Mouse (Mus musculus): ENCODE measurements around the gene Gm49368. TPM values are rescaled to one million over a fixed set of nuclear protein-coding genes. Genes with fewer than 3 reads are reported as not detected.

Gm49368 gene
- total and polyA plus RNA-seq, 3 experiments = 0.23 TPM; not detected in 2

DNA sequence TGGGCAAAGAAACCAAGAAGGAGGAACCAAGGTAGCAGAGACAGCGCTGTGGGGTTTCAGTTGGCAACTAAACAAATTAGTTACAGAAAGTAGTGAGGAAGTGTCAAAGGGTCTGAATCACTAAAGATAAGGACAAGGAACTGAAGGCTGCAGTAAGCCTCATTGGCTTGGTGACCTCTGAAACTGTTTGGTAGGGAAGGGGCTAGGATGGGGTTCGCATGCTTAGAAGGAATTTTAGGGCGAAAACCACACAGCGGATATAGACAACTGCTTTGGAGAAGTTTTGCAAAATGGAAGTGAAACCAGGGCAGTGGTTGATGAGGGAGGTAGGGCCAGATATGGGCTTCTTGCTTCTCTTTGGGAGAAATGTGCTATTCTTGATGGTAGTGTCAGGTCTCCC lies 13.7 kb upstream of the Gm49368 start:
- Histone ChIP-seq H3K9ac (ENCODE audit: low read depth, low read length) (no peak overlapping the region), H3K4me1 (ENCODE audit: control insufficient read depth, insufficient read depth, low read length) (no peaks in the 10 kb centered on the region), H3K27ac (no peak overlapping the region), H3K79me2 (replicated peaks; ENCODE audit: control insufficient read depth, insufficient read depth, low read length) (no peaks in the 10 kb centered on the region), H3K27me3 (ENCODE audit: control insufficient read depth, insufficient read depth, low read length) (no peaks in the 10 kb centered on the region), H3K4me3 (no peak overlapping the region), H3K36me3 (ENCODE audit: control insufficient read depth, insufficient read depth, low read length) (no peaks in the 10 kb centered on the region; the same call in 1 of the 2 replicates)
- peak in 1 of 2 experiments; percentile 28 for DNase-seq
- no peak for TF ChIP-seq POLR2A (IDR thresholded peaks at IDR 0.05; ENCODE audit: insufficient read depth, low read depth, low read length)
- 83% methylated on average over 4 of the region's 4 CpGs for WGBS
- intact Hi-C loops (cut with DNase I) = no loop called here

DNA sequence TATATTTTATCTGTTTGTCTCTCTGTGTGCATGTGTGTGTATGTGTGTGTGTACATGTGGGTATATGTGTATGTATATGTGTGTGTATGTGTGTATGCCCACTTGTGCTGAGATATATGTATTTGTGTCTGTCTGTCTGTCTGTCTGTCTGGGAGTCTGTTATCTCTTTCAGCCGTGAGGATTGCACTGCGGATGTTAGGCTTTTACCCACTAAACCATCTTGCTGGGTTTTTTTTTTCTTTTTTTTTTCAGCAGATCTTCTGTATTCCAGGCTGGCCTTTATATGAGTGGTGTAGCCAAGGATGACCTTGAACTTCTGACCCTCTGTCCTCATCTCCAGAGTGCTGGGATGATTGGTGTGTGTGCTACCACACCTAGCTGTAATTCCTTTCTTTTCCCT lies 13.2 kb upstream of the Gm49368 start:
- no peak for DNase-seq
- intact Hi-C loops (cut with DNase I) = no loop called here
- H3K4me3 ChIP-seq = no peak overlapping the region
- H3K27me3 ChIP-seq (ENCODE audit: control insufficient read depth, insufficient read depth, low read length) = no peaks in the 10 kb centered on the region
- 70% methylated on average over 2 of the region's 2 CpGs for WGBS
- TF ChIP-seq CTCF (IDR thresholded peaks at IDR 0.05) (no peak), EP300 (IDR thresholded peaks at IDR 0.05; ENCODE audit: insufficient read depth, low read depth, low read length) (no peak), POLR2A (IDR thresholded peaks at IDR 0.05; ENCODE audit: insufficient read depth, low read depth, low read length) (no peak)
- H3K27ac ChIP-seq = no peak overlapping the region
- H3K4me1 ChIP-seq (ENCODE audit: control insufficient read depth, insufficient read depth, low read length) = no peaks in the 10 kb centered on the region
- H3K79me2 ChIP-seq (replicated peaks; ENCODE audit: control insufficient read depth, insufficient read depth, low read length) = no peaks in the 10 kb centered on the region
- H3K36me3 ChIP-seq (ENCODE audit: control insufficient read depth, insufficient read depth, low read length) = no peaks in the 10 kb centered on the region; the same call in 1 of the 2 replicates
- H3K9ac ChIP-seq (ENCODE audit: low read depth, low read length) = no peak overlapping the region

DNA sequence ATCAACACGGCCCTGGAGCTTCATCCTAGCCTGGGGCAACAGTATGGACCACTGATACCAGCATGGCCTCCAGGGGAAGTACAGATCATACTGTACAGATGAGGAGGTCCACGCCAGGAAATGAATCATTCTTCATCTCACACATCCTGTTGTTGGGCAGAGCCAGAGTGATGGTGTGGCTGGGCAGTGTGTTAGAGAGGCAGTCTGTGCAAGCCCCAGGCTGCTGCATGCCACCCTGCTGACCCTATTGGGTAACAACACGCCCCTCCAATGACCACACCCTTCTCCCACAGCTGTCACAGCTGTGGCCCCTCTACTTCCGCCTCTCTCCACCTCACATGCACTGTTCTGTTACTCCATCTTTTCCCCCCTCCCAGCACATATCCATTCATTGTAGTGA lies 11.7 kb upstream of the Gm49368 start:
- peak in 1 of 2 experiments; percentile 44 for DNase-seq
- Histone ChIP-seq H3K27ac (no peak overlapping the region), H3K27me3 (ENCODE audit: control insufficient read depth, insufficient read depth, low read length) (no peaks in the 10 kb centered on the region), H3K36me3 (ENCODE audit: control insufficient read depth, insufficient read depth, low read length) (no peaks in the 10 kb centered on the region), H3K79me2 (replicated peaks; ENCODE audit: control insufficient read depth, insufficient read depth, low read length) (no peaks in the 10 kb centered on the region), H3K4me3 (no peak overlapping the region), H3K9ac (ENCODE audit: low read depth, low read length) (no peak overlapping the region), H3K4me1 (ENCODE audit: control insufficient read depth, insufficient read depth, low read length) (no peaks in the 10 kb centered on the region)
- 43% methylated on average over 4 of the region's 4 CpGs for WGBS
- intact Hi-C loops (cut with DNase I) = no loop called here
- TF ChIP-seq CTCF (IDR thresholded peaks at IDR 0.05) = no peak
- no peak for TF ChIP-seq EP300 (IDR thresholded peaks at IDR 0.05; ENCODE audit: insufficient read depth, low read depth, low read length)
- TF ChIP-seq POLR2A (IDR thresholded peaks at IDR 0.05; ENCODE audit: insufficient read depth, low read depth, low read length) = no peak

DNA sequence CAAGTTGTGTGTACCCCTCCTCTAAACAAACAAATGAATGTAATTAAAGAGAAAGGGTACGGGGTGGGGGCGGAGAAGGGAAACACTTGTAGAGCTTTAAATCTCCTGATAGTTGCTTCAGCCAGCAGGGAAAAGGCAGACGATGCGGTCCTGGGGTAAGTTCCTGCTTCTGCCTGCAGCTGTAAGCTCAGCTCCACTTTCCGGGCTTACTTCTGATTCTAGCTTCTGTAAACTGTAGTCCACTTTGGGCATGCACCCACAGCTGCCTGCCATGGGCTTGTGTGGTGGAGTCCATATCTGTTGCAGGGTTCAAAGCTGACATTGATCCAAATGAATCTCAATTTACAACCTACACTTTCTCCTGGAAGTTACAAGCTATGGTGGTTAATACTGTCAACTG lies 9.4 kb upstream of the Gm49368 start:
- Histone ChIP-seq H3K4me3 (no peak overlapping the region), H3K4me1 (ENCODE audit: control insufficient read depth, insufficient read depth, low read length) (peaks cover 1% of the 10 kb centered on the region), H3K9ac (ENCODE audit: low read depth, low read length) (no peak overlapping the region), H3K27ac (no peak overlapping the region), H3K36me3 (ENCODE audit: control insufficient read depth, insufficient read depth, low read length) (no peaks in the 10 kb centered on the region), H3K27me3 (ENCODE audit: control insufficient read depth, insufficient read depth, low read length) (no peaks in the 10 kb centered on the region), H3K79me2 (replicated peaks; ENCODE audit: control insufficient read depth, insufficient read depth, low read length) (no peaks in the 10 kb centered on the region)
- no peak for DNase-seq
- WGBS = 74% methylated on average over 5 of the region's 5 CpGs
- TF ChIP-seq CTCF (IDR thresholded peaks at IDR 0.05) (no peak), EP300 (IDR thresholded peaks at IDR 0.05; ENCODE audit: insufficient read depth, low read depth, low read length) (no peak), POLR2A (IDR thresholded peaks at IDR 0.05; ENCODE audit: insufficient read depth, low read depth, low read length) (no peak)
- intact Hi-C loops (cut with DNase I) = no loop called here

DNA sequence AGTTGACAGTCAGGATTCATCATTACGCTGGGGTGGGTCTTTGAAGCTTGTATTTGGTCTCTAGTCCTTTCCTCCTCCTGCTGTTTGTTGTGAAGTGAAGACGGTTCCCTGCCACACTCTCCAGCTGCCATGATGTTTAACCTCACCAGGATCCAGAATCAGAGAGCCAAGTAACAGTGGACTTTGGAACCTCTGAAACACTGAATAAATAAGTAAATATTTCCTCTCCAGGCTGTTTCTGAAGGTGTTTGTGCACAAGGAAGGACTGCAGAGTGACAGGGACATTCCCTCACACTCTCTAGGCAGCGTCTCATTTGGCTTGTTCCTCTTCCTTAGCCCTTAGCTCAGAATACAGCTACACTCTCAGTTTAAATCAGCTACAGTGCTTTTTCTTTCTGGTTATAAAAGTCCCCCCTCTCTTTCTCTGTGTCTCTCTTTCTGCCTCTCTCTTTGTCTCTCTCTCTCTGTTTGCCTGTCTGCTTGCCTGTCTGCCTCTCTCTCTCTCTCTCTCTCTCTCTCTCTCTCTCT lies 5.5 kb upstream of the Gm49368 start:
- intact Hi-C loops (cut with DNase I) = no loop called here
- Histone ChIP-seq H3K27me3 (ENCODE audit: control insufficient read depth, insufficient read depth, low read length) (no peaks in the 10 kb centered on the region), H3K4me1 (ENCODE audit: control insufficient read depth, insufficient read depth, low read length) (peaks cover 1% of the 10 kb centered on the region)

DNA sequence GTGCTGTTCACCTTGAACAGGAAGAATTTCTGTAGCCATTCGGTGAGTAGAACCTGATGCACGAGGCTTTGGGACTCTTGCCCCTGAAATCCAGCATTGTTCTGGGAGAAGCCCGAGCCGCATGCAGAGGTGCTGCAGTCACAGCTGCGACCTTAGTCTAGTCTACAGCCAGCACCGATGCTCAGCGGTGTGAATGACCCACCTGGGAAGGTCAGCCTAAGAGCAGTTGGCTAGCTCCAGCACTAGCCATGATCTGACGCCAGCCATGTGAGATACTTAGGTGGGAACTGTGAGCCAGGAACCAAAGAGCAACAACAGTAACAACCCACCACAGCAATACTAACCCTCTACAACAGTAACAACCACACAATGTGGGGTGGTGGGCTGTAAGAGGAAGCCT lies 4.6 kb upstream of the Gm49368 start:
- no peak overlapping the region for H3K9ac ChIP-seq (ENCODE audit: low read depth, low read length)
- H3K4me3 ChIP-seq = no peak overlapping the region
- H3K27ac ChIP-seq = no peak overlapping the region
- no peaks in the 10 kb centered on the region for H3K79me2 ChIP-seq (replicated peaks; ENCODE audit: control insufficient read depth, insufficient read depth, low read length)
- no peaks in the 10 kb centered on the region for H3K27me3 ChIP-seq (ENCODE audit: control insufficient read depth, insufficient read depth, low read length)
- 77% methylated on average over 8 of the region's 8 CpGs for WGBS
- H3K36me3 ChIP-seq (ENCODE audit: control insufficient read depth, insufficient read depth, low read length) = no peaks in the 10 kb centered on the region
- TF ChIP-seq POLR2A (IDR thresholded peaks at IDR 0.05; ENCODE audit: insufficient read depth, low read depth, low read length) (no peak), CTCF (IDR thresholded peaks at IDR 0.05) (no peak), EP300 (IDR thresholded peaks at IDR 0.05; ENCODE audit: insufficient read depth, low read depth, low read length) (no peak)
- H3K4me1 ChIP-seq (ENCODE audit: control insufficient read depth, insufficient read depth, low read length) = peaks cover 1% of the 10 kb centered on the region
- DNase-seq = no peak
- intact Hi-C loops (cut with DNase I) = no loop called here

More for the DNA sequence above, 5.5 kb upstream of the Gm49368 start:
- H3K9ac ChIP-seq (ENCODE audit: low read depth, low read length) = no peak overlapping the region
- TF ChIP-seq EP300 (IDR thresholded peaks at IDR 0.05; ENCODE audit: insufficient read depth, low read depth, low read length) = no peak
- no peak for TF ChIP-seq POLR2A (IDR thresholded peaks at IDR 0.05; ENCODE audit: insufficient read depth, low read depth, low read length)
- no peak for TF ChIP-seq CTCF (IDR thresholded peaks at IDR 0.05)
- no peaks in the 10 kb centered on the region for H3K36me3 ChIP-seq (ENCODE audit: control insufficient read depth, insufficient read depth, low read length)
- no peaks in the 10 kb centered on the region for H3K79me2 ChIP-seq (replicated peaks; ENCODE audit: control insufficient read depth, insufficient read depth, low read length)
- no peak overlapping the region for H3K27ac ChIP-seq
- H3K4me3 ChIP-seq = no peak overlapping the region
- WGBS = 66% methylated on average over 3 of the region's 3 CpGs
- DNase-seq = no peak
